9 mouse cellular contexts compared by ENCODE assay signal in genomic region chr12:106474501-106475165, GRCm38 (mm10).
DNase-seq lines count a peak whose midpoint lies in the region; ATAC-seq lines count a peak whose summit lies in the region.
"Had no signal": no experiment of that assay in that cellular context is flagged by ENCODE, and none has a peak within 500 bp of the region (broad histone marks: within the 10 kb centered on the region; RNA-seq: fewer than 3 reads in every experiment).

No protein-coding gene starts in this region.

- 0 out of 2 replicates have a peak overlapping the region, but pooled peaks have one; percentile 10 for H3K4me3 ChIP-seq in embryonic facial prominence, embryonic 12.5 days
- peak overlapping the region; percentile 26 for H3K4me3 ChIP-seq in limb, embryonic 10.5 days

- ATAC-seq in embryonic facial prominence, embryonic 12.5 days (ENCODE audit: insufficient number of reproducible peaks, insufficient read depth, low FRiP score, low TSS enrichment), result no peak
- ATAC-seq in cerebellum, adult (ENCODE audit: insufficient number of reproducible peaks, low FRiP score, low TSS enrichment), result no peak
- no peak for ATAC-seq in erythroid progenitor cell, adult 5-6 weeks (replicated peaks; ENCODE audit: low FRiP score, poor library complexity, severe bottlenecking)

- H3K36me3 ChIP-seq in embryonic facial prominence, embryonic 12.5 days, result no peaks in the 10 kb centered on the region
- no peaks in the 10 kb centered on the region for H3K36me3 ChIP-seq in limb, embryonic 10.5 days

- H3K27ac ChIP-seq in embryonic facial prominence, embryonic 12.5 days, result no peak overlapping the region
- no peak overlapping the region for H3K27ac ChIP-seq in limb, embryonic 10.5 days
- H3K27ac ChIP-seq: kidney, postnatal 0 days had no signal

- no peak overlapping the region for H3K9ac ChIP-seq in embryonic facial prominence, embryonic 12.5 days

- peaks cover 6% of the 10 kb centered on the region for H3K4me1 ChIP-seq in embryonic facial prominence, embryonic 12.5 days
- H3K4me1 ChIP-seq in limb, embryonic 10.5 days, result peaks cover 36% of the 10 kb centered on the region

- peak; percentile 44 for DNase-seq in layer of hippocampus, adult 11-12 months (ENCODE audit: low spot score)
- no peak for DNase-seq in layer of hippocampus, postnatal 14 days (ENCODE audit: low spot score in 2 of 2)
- DNase-seq in limb, embryonic 10.5 days (ENCODE audit: low spot score), result peak; percentile 40
- peak; percentile 75 to 79 for DNase-seq in right cerebral cortex, postnatal 10 days (ENCODE audit: low spot score in 2 of 2)
- no peak for DNase-seq in lung, postnatal 10 days

- WGBS in embryonic facial prominence, embryonic 12.5 days, result 9% methylated on average over 24 of the region's 24 CpGs
- WGBS in limb, embryonic 10.5 days, result 14% methylated on average over 24 of the region's 24 CpGs

- H3K27me3 ChIP-seq in embryonic facial prominence, embryonic 12.5 days, result peaks cover 15% of the 10 kb centered on the region
- H3K27me3 ChIP-seq in limb, embryonic 10.5 days (ENCODE audit: low read depth, poor library complexity, severe bottlenecking), result peaks cover 71% of the 10 kb centered on the region

- no peaks in the 10 kb centered on the region for H3K9me3 ChIP-seq in embryonic facial prominence, embryonic 12.5 days
- H3K9me3 ChIP-seq in limb, embryonic 10.5 days (replicated peaks), result no peaks in the 10 kb centered on the region

- peak overlapping the region; percentile 36 for H3K4me2 ChIP-seq in embryonic facial prominence, embryonic 12.5 days (replicated peaks)

Comparison
In these comparisons a context has a peak if more than half of its experiments do, and no peak if none do; other contexts are left out.
1. DNase-seq: peak in layer of hippocampus, adult 11-12 months (single experiment), limb, embryonic 10.5 days (single experiment) and right cerebral cortex, postnatal 10 days (2 of 2); none in layer of hippocampus, postnatal 14 days (0 of 2) and lung, postnatal 10 days (single experiment).